Mouse (Mus musculus): ENCODE data around the gene Tcf7l2.

- TF ChIP-seq CTCF (IDR thresholded peaks at IDR 0.05; ENCODE audit: low read depth, low read length): no peak
- TF ChIP-seq POLR2A (IDR thresholded peaks at IDR 0.05; ENCODE audit: extremely low read depth, insufficient read depth, low read length): no peak
Observed at GRCm38 (mm10) chr19:55714015-55714414, 27.6 kb upstream of the Tcf7l2 start.

Measured in liver, adult 2 months (tissue).